Mouse (Mus musculus) hindbrain, embryonic 16.5 days (tissue): ENCODE results near the gene Wls. TPM values are rescaled to one million over a fixed set of nuclear protein-coding genes. Genes with fewer than 3 reads are reported as not detected.

Experiments used
- ATAC-seq: fragments of 200-750 bp; cut with Nextera tagmentation; 2 replicates; pipeline ENCODE4 v1.8.0; 2017; ENCODE audit warnings: moderate TSS enrichment, moderate library complexity
- H3K27ac ChIP-seq: fragments of 300-500 bp; sonication (generic); 2 replicates; pipeline ENCODE4 v1.5.1; 2014; ENCODE audit warnings: low read depth, mild to moderate bottlenecking, control low read depth, low read length, moderate library complexity
- H3K27me3 ChIP-seq: fragments of 300-500 bp; sonication (generic); replicated peaks from 2 replicates; pipeline ENCODE4 v1.6.1; 2014; ENCODE audit warnings: low read length; ENCODE audit not compliant: control insufficient read depth, insufficient read depth
- H3K36me3 ChIP-seq: fragments of 300-500 bp; sonication (generic); 2 replicates; pipeline ENCODE4 v1.6.1; 2014; ENCODE audit warnings: mild to moderate bottlenecking, low read length, moderate library complexity, mixed read lengths; ENCODE audit not compliant: control insufficient read depth, insufficient read depth
- H3K4me1 ChIP-seq: fragments of 300-500 bp; sonication (generic); 2 replicates; pipeline ENCODE4 v1.6.1; 2014; ENCODE audit warnings: low read depth, low read length; ENCODE audit not compliant: control insufficient read depth, insufficient read depth
- H3K4me2 ChIP-seq: fragments of 300-500 bp; sonication (generic); 2 replicates; pipeline ENCODE4 v1.6.1; 2014; ENCODE audit warnings: mild to moderate bottlenecking, low read length, control low read depth, moderate library complexity
- H3K4me3 ChIP-seq: fragments of 300-500 bp; sonication (generic); 2 replicates; pipeline ENCODE4 v1.5.1; 2014; ENCODE audit warnings: mild to moderate bottlenecking, low read length, control low read depth, moderate library complexity
- H3K9ac ChIP-seq: fragments of 300-500 bp; sonication (generic); 2 replicates; pipeline ENCODE4 v1.6.1; 2014; ENCODE audit warnings: low read depth, mild to moderate bottlenecking, control low read depth, low read length, moderate library complexity
- H3K9me3 ChIP-seq: fragments of 300-500 bp; sonication (generic); 2 replicates; pipeline ENCODE4 v1.6.1; 2014; ENCODE audit warnings: mild to moderate bottlenecking, low read length, moderate library complexity; ENCODE audit not compliant: control insufficient read depth
- WGBS: fragments of 180-500 bp; shearing (Covaris S2); extraction: QIAGEN DNeasy Blood & Tissue Kit; methylation state at CpG from one replicate; pipeline ENCODE4 v1.1.7; 2014; 5-methylcytosine and 5-hydroxymethylcytosine counted together
- polyA plus RNA-seq: library from polyadenylated mRNA; unstranded; fragments of >200 nt; fragmentation: Nextera tagmentation; extraction: Ambion mirVana; gene quantifications from 2 replicates; pipeline ENCODE4 v1.2.1, GENCODE M21; 2015

The Wls gene
- polyA plus RNA-seq, 1 experiment from 2014 or later, result 67.8 TPM

GRCm38 (mm10) chr3:159851476-159851875 is 12.0 kb downstream of the Wls start:
- Histone ChIP-seq H3K9ac (no peak overlapping the region), H3K36me3 (no peaks in the 10 kb centered on the region), H3K27ac (no peak overlapping the region), H3K4me1 (no peaks in the 10 kb centered on the region), H3K9me3 (no peaks in the 10 kb centered on the region), H3K27me3 (no peaks in the 10 kb centered on the region), H3K4me2 (no peak overlapping the region), H3K4me3 (no peak overlapping the region)
- ATAC-seq, result peak; percentile 81
- WGBS, result 19% methylated on average over 2 of the region's 2 CpGs

GRCm38 (mm10) chr3:159851980-159852379 is 12.5 kb downstream of the Wls start:
- no peaks in the 10 kb centered on the region for H3K4me1 ChIP-seq
- no peak overlapping the region for H3K27ac ChIP-seq
- H3K4me3 ChIP-seq, result no peak overlapping the region
- H3K9ac ChIP-seq, result no peak overlapping the region
- no peaks in the 10 kb centered on the region for H3K36me3 ChIP-seq
- no peaks in the 10 kb centered on the region for H3K27me3 ChIP-seq
- 18% methylated on average over 2 of the region's 2 CpGs for WGBS
- H3K4me2 ChIP-seq, result no peak overlapping the region
- peak; percentile 89 for ATAC-seq
- H3K9me3 ChIP-seq, result no peaks in the 10 kb centered on the region

DNA sequence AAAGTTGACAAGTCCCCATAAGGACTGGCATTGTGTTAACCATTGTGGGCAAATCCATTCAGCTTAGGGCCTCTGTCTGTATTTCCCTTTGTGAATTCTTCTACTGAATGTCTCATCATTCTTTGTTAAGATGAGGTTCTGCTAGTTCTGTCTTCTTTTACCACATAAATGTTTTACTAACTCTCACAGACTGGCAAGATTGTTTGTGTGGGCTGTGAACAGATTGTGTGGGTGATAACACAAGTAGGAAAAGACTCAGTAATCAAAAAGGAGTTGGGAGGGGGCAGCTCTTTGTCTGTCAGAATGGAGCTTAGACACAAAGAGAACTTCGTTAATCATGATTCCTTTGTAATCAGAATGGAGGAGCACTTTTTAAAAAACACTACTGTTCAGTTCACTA is 17.6 kb downstream of the Wls start:
- no peaks in the 10 kb centered on the region for H3K36me3 ChIP-seq
- H3K27me3 ChIP-seq, result no peaks in the 10 kb centered on the region
- no peak for ATAC-seq
- no peak overlapping the region for H3K27ac ChIP-seq
- no peak overlapping the region for H3K4me2 ChIP-seq
- no peak overlapping the region for H3K4me3 ChIP-seq
- no peak overlapping the region for H3K9ac ChIP-seq
- H3K4me1 ChIP-seq, result no peaks in the 10 kb centered on the region
- H3K9me3 ChIP-seq, result no peaks in the 10 kb centered on the region
- WGBS, result 26% methylated on average over 1 of the region's 1 CpGs

DNA sequence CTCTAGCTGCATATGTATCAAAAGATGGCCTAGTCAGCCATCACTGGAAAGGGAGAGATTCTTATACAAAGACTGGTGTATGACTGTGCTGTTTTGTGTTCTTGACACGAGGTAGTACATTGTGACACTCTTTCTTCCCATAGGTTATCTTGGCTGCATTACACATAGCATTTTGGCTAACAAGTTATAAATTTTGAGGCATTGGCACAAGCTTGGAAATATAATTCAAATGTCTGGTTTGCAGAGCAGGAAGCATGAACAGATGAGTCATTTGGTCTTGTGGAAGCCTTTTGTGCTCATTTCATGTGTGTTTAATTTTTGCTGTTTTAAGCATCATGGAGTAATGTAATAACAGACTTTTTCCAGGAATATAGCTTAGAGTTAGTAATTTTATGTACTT is 26.2 kb downstream of the Wls start:
- no peaks in the 10 kb centered on the region for H3K9me3 ChIP-seq
- no peak for ATAC-seq
- H3K27me3 ChIP-seq, result no peaks in the 10 kb centered on the region
- H3K4me2 ChIP-seq, result no peak overlapping the region
- no peak overlapping the region for H3K4me3 ChIP-seq
- 91% methylated on average over 1 of the region's 1 CpGs for WGBS
- no peak overlapping the region for H3K9ac ChIP-seq
- H3K36me3 ChIP-seq, result no peaks in the 10 kb centered on the region
- H3K27ac ChIP-seq, result no peak overlapping the region
- H3K4me1 ChIP-seq, result no peaks in the 10 kb centered on the region

DNA sequence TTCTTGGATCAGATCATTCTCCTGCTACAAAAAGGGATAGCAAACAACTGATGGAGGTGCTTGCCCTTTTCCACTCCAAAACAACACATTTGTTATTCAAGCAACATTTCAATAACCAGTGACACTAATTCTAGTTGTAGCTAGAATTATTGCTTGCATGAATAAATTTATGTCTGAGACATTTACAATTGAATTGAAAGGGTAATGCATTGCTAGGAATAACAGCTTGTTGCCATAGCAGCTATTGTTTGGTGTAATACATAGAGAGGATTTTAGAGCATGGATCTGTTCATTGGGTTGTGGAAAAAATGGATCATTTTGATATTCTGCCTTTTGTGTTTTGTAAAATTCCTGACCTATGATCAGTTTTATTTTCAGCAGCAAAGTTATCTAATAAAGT is 39.5 kb downstream of the Wls start:
- Histone ChIP-seq H3K27me3 (no peaks in the 10 kb centered on the region), H3K4me2 (no peak overlapping the region), H3K9ac (no peak overlapping the region), H3K4me3 (no peak overlapping the region), H3K9me3 (no peaks in the 10 kb centered on the region), H3K27ac (no peak overlapping the region), H3K4me1 (no peaks in the 10 kb centered on the region), H3K36me3 (no peaks in the 10 kb centered on the region)
- no peak for ATAC-seq

DNA sequence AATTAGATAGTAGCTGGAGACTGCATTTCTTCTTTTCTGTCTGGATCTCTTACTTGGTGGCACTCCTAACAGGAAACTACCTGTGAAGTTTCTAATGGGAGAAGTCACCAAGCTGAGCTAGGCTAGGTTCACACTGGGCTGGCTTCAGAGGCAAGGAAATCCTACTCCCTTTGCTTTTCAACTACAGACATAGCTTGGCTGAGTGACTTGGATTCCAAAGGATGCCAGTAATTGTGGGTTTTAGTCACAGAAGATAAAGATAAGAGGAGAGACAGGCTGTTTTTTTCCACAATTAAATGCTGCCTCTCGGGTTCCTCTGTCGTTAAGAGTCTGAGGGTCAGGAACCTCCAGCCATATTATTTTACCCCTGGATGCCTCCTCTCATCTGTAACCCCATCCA is 43.9 kb downstream of the Wls start:
- Histone ChIP-seq H3K4me2 (no peak overlapping the region), H3K4me3 (no peak overlapping the region), H3K9ac (no peak overlapping the region), H3K4me1 (peaks cover 9% of the 10 kb centered on the region; the same call in 1 of the 2 replicates), H3K27me3 (no peaks in the 10 kb centered on the region), H3K36me3 (no peaks in the 10 kb centered on the region), H3K27ac (no peak overlapping the region), H3K9me3 (no peaks in the 10 kb centered on the region)
- ATAC-seq, result no peak
- 41% methylated on average over 2 of the region's 2 CpGs for WGBS

DNA sequence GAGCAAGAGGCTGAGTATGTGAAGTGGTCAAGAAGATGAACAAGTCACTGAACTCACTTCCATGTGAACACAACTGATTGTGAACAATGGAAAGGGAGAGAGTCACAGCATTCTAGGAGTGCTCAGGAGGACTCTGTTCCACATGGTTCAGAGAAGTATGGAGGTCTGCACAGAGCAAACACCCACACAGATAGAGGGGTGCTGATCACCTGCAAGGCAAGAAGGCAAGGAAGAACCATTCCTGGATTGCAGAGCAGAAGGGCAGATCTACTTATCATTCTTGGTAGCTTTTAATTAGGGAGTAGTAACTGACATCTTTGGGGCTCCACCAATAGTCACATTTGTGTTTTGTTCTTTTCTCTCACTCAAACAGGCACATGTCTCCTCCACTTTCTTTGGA is 45.3 kb downstream of the Wls start:
- Histone ChIP-seq H3K4me3 (no peak overlapping the region), H3K27ac (peak overlapping the region; percentile 10), H3K9ac (no peak overlapping the region), H3K4me1 (peaks cover 9% of the 10 kb centered on the region; the same call in 1 of the 2 replicates), H3K27me3 (no peaks in the 10 kb centered on the region), H3K9me3 (no peaks in the 10 kb centered on the region), H3K4me2 (no peak overlapping the region), H3K36me3 (no peaks in the 10 kb centered on the region)
- ATAC-seq, result peak; percentile 18

DNA sequence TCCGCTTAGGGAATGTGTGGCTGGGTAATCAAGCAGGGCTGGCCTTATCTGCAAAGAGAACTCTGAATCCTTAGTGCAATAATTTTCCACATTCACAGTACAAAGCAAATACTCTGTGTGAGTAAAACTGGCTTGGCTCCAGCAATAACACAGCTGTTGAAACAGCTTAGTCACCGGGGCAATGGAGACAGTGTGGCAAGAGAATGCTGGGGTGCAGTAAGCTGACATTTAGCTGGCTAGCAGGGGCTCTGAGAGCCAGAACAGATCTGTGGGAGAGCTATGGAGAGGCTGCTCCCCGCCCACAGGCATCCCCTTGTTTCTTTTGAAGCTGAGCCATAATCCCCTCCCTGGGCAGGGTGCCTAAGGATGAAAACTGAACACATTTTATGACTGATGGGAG is 45.8 kb downstream of the Wls start:
- H3K4me3 ChIP-seq, result no peak overlapping the region
- no peaks in the 10 kb centered on the region for H3K36me3 ChIP-seq
- no peak overlapping the region for H3K9ac ChIP-seq
- H3K27ac ChIP-seq, result peak overlapping the region; percentile 9; the same call in 1 of the 2 replicates
- WGBS, result 7% methylated on average over 3 of the region's 3 CpGs
- no peak overlapping the region for H3K4me2 ChIP-seq
- ATAC-seq, result peak; percentile 97
- H3K9me3 ChIP-seq, result no peaks in the 10 kb centered on the region
- peaks cover 9% of the 10 kb centered on the region; the same call in 1 of the 2 replicates for H3K4me1 ChIP-seq
- H3K27me3 ChIP-seq, result no peaks in the 10 kb centered on the region

GRCm38 (mm10) chr3:159885781-159886400 is 46.4 kb downstream of the Wls start:
- peak; percentile 50; the same call in 1 of the 2 replicates for ATAC-seq
- H3K9ac ChIP-seq, result no peak overlapping the region
- H3K9me3 ChIP-seq, result no peaks in the 10 kb centered on the region
- H3K27me3 ChIP-seq, result no peaks in the 10 kb centered on the region
- no peaks in the 10 kb centered on the region for H3K36me3 ChIP-seq
- no peak overlapping the region; the same call in 1 of the 2 replicates for H3K4me2 ChIP-seq
- peaks cover 9% of the 10 kb centered on the region; the same call in 1 of the 2 replicates for H3K4me1 ChIP-seq
- no peak overlapping the region for H3K4me3 ChIP-seq
- H3K27ac ChIP-seq, result peak overlapping the region; percentile 59; the same call in 1 of the 2 replicates
- WGBS, result 0% methylated on average over 1 of the region's 1 CpGs
